Mouse (Mus musculus) myocyte (in vitro differentiated cells): Measurements from ENCODE around the gene Snapc1.

Source experiments
- CEBPB ChIP-seq: IDR thresholded peaks from 2 replicates; pipeline ENCODE4 v1.6.1; 2011; ENCODE audit warnings: mild to moderate bottlenecking, moderate library complexity; ENCODE audit not compliant: poor library complexity, insufficient read depth, severe bottlenecking
- E2F4 ChIP-seq: IDR thresholded peaks from one replicate; pipeline ENCODE4 v1.6.1; 2011; ENCODE audit warnings: mild to moderate bottlenecking, control low read depth, moderate library complexity; ENCODE audit not compliant: insufficient read depth
- MAX ChIP-seq: IDR thresholded peaks from one replicate; pipeline ENCODE4 v1.6.1; 2011; ENCODE audit warnings: low read depth, mild to moderate bottlenecking, control low read depth
- MYOD1 ChIP-seq, 3 experiments: IDR thresholded peaks; one replicate each; pipeline ENCODE4 v1.6.1; 2011; ENCODE audit warnings: control low read depth in 2 of 3, low read depth in 2 of 3, mild to moderate bottlenecking in 2 of 3, moderate library complexity in 1 of 3; ENCODE audit not compliant: insufficient read length in 2 of 3, control insufficient read depth in 1 of 3
- MYOG ChIP-seq, 3 experiments: IDR thresholded peaks; one replicate each; pipeline ENCODE4 v1.6.1; 2011; ENCODE audit warnings: control low read depth in 2 of 3, low read depth in 2 of 3, mild to moderate bottlenecking in 2 of 3; ENCODE audit not compliant: insufficient read length in 2 of 3, control insufficient read depth in 1 of 3, insufficient read depth in 1 of 3
- POLR2A ChIP-seq: IDR thresholded peaks from one replicate; pipeline ENCODE4 v1.6.1; 2011; ENCODE audit warnings: low read depth, mild to moderate bottlenecking, control low read depth, moderate library complexity; ENCODE audit not compliant: insufficient read length
- POLR2AphosphoS2 ChIP-seq: IDR thresholded peaks from one replicate; pipeline ENCODE4 v1.6.1; 2011; ENCODE audit warnings: low read depth, control low read depth; ENCODE audit not compliant: insufficient read length
- REST ChIP-seq: IDR thresholded peaks from one replicate; pipeline ENCODE4 v1.6.1; 2011; ENCODE audit warnings: mild to moderate bottlenecking, control low read depth, moderate library complexity; ENCODE audit not compliant: insufficient read depth, insufficient read length
- SRF ChIP-seq: IDR thresholded peaks from one replicate; pipeline ENCODE4 v1.6.1; 2011; ENCODE audit warnings: low read depth; ENCODE audit not compliant: control insufficient read depth, insufficient read length
- TCF12 ChIP-seq: IDR thresholded peaks from one replicate; pipeline ENCODE4 v1.6.1; 2011; ENCODE audit warnings: mild to moderate bottlenecking, control low read depth; ENCODE audit not compliant: poor library complexity, insufficient read depth, severe bottlenecking
- TCF3 ChIP-seq: IDR thresholded peaks from one replicate; pipeline ENCODE4 v1.6.1; 2011; ENCODE audit warnings: low read depth, control low read depth; ENCODE audit not compliant: insufficient read length
- USF1 ChIP-seq: IDR thresholded peaks from one replicate; pipeline ENCODE4 v1.6.1; 2011; ENCODE audit warnings: low read depth, mild to moderate bottlenecking, control low read depth, moderate library complexity

- no peak for TF ChIP-seq POLR2A
- no peak for TF ChIP-seq POLR2AphosphoS2
- TF ChIP-seq USF1, result no peak
- no peak for TF ChIP-seq CEBPB
- no peak for TF ChIP-seq MYOG (IDR thresholded peaks at IDR 0.05; ENCODE audit: control insufficient read depth in 1 of 3, insufficient read depth in 1 of 3, insufficient read length in 2 of 3, low read depth in 2 of 3)
- no peak for TF ChIP-seq TCF12
- TF ChIP-seq E2F4, result no peak
- TF ChIP-seq MAX, result no peak
- no peak for TF ChIP-seq SRF
- TF ChIP-seq MYOD1 (IDR thresholded peaks at IDR 0.05; ENCODE audit: control insufficient read depth in 1 of 3, insufficient read length in 2 of 3, low read depth in 2 of 3), result no peak
- no peak for TF ChIP-seq TCF3
- TF ChIP-seq REST, result no peak
Observed at GRCm38 (mm10) chr12:74013739-74014138, 49.5 kb downstream of the Snapc1 start.
